Mouse (Mus musculus) hindbrain, embryonic 15.5 days (tissue): ENCODE measurements at regions not wholly inside any gene's neighbourhood (a gene's known extent, or its start where the extent isn't known, plus 50 kb on each side); places are given as distances from the start of the nearest gene placed in this dataset.

Experiments
- ATAC-seq: fragments of 200-750 bp; cut with Nextera tagmentation; 2 replicates; pipeline ENCODE4 v1.8.0; 2017; ENCODE audit warnings: low read depth, moderate number of reproducible peaks, moderate TSS enrichment; ENCODE audit not compliant: low FRiP score
- H3K27ac ChIP-seq: fragments of 300-500 bp; sonication (generic); replicated peaks from 2 replicates; pipeline ENCODE4 v1.5.1; 2015; ENCODE audit warnings: mild to moderate bottlenecking, inconsistent platforms
- H3K27me3 ChIP-seq: fragments of 300-500 bp; sonication (generic); 2 replicates; pipeline ENCODE4 v1.6.1; 2015; ENCODE audit warnings: control low read depth, inconsistent platforms
- H3K36me3 ChIP-seq: fragments of 300-500 bp; sonication (generic); 2 replicates; pipeline ENCODE4 v1.6.1; 2015; ENCODE audit warnings: control low read depth, inconsistent platforms
- H3K4me1 ChIP-seq: fragments of 300-500 bp; sonication (generic); replicated peaks from 2 replicates; pipeline ENCODE4 v1.6.1; 2015; ENCODE audit warnings: control low read depth, inconsistent platforms
- H3K4me2 ChIP-seq: fragments of 300-500 bp; sonication (generic); 2 replicates; pipeline ENCODE4 v1.6.1; 2015; ENCODE audit warnings: moderate library complexity, mild to moderate bottlenecking, inconsistent platforms
- H3K4me3 ChIP-seq: fragments of 300-500 bp; sonication (generic); 2 replicates; pipeline ENCODE4 v1.5.1; 2015; ENCODE audit warnings: mild to moderate bottlenecking, inconsistent platforms
- H3K9ac ChIP-seq: fragments of 300-500 bp; sonication (generic); 2 replicates; pipeline ENCODE4 v1.6.1; 2015; ENCODE audit warnings: inconsistent platforms
- H3K9me3 ChIP-seq: fragments of 300-500 bp; sonication (generic); 2 replicates; pipeline ENCODE4 v1.6.1; 2016; ENCODE audit warnings: control low read depth, inconsistent platforms
- WGBS: fragments of 180-500 bp; shearing (Covaris S2); methylation state at CpG from one replicate; pipeline ENCODE4 v1.1.7; 2015; 5-methylcytosine and 5-hydroxymethylcytosine counted together

DNA sequence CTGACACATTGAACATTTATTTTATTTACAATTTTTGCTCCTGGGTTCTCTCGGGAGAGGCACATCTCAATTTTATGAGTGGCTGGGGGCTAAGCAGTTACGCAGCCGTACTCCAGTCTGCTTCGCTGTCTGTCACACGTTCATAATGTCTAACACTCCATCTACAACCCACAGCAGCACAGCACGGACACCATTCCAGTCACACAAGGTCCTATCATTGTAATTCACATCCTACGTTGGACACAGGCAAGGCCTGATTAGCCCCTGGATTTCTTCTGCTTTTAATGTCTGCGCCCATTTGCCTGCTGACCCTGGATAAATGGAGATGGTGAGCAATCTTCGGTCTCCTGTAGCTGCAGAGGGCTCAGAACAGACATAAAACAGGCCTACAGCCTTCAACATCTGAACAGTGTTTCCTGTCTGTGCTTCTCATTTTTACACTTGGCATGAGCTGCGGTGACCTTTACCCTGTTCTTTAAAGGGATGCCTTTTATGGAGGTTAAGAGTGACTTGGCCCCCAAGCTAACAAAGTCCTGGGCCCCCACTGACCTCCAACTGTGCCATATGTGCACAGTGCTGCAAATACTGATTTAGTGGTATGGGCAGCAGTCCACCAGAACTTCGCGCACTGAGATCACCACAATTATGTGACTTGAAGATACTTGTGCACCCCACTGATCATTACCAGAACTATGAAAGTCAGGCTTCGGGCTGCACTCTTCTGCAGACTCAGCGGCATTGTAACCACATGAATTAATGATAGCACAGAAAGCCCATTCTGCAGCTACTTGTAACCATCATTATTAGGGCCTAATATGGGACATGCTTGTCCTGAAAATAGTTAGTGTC, 281.9 kb upstream of the Epha3 start:
- ATAC-seq = no peak

More for the DNA sequence above, 281.9 kb upstream of the Epha3 start:
- no peaks in the 10 kb centered on the region for H3K36me3 ChIP-seq
- 74% methylated on average over 14 of the region's 14 CpGs for WGBS
- H3K27me3 ChIP-seq = no peaks in the 10 kb centered on the region
- no peak overlapping the region for H3K9ac ChIP-seq
- no peaks in the 10 kb centered on the region for H3K9me3 ChIP-seq
- H3K4me2 ChIP-seq = no peak overlapping the region
- no peak overlapping the region for H3K27ac ChIP-seq
- no peak overlapping the region for H3K4me3 ChIP-seq
- no peaks in the 10 kb centered on the region for H3K4me1 ChIP-seq
